Mouse (Mus musculus) thymus, adult 2 months (tissue): ENCODE measurements around the gene BC035947.

Source experiments
- CTCF ChIP-seq: fragments of 200-500 bp; IDR thresholded peaks from 2 replicates; pipeline ENCODE4 v1.5.1; 2012; ENCODE audit warnings: mild to moderate bottlenecking, control low read depth, low read length, moderate library complexity, borderline replicate concordance; ENCODE audit not compliant: control insufficient read depth, poor library complexity, insufficient read depth; ENCODE audit errors: extremely low read depth
- POLR2A ChIP-seq: fragments of 200-500 bp; IDR thresholded peaks from 2 replicates; pipeline ENCODE4 v1.6.1; 2012; ENCODE audit warnings: mild to moderate bottlenecking, low read length, control low read depth, moderate library complexity; ENCODE audit not compliant: control insufficient read depth, poor library complexity, insufficient read depth; ENCODE audit errors: extremely low read depth

GRCm38 (mm10) chr1:78448091-78448490 is 63.9 kb downstream of the BC035947 start:
- TF ChIP-seq POLR2A (no peak), CTCF (no peak)
